Mouse (Mus musculus) liver, embryonic 16.5 days (tissue): Measurements from ENCODE around the gene Camkmt. TPM values are rescaled to one million over a fixed set of nuclear protein-coding genes. Genes with fewer than 3 reads are reported as not detected.

Experiments
- ATAC-seq: fragments of 200-750 bp; cut with Nextera tagmentation; 2 replicates; pipeline ENCODE4 v1.8.0; 2017; ENCODE audit warnings: low read depth, mild to moderate bottlenecking, moderate number of reproducible peaks, moderate library complexity
- H3K27ac ChIP-seq: fragments of 300-500 bp; sonication (generic); 2 replicates; pipeline ENCODE4 v1.5.1; 2014; ENCODE audit warnings: mild to moderate bottlenecking, low read length
- H3K27me3 ChIP-seq: fragments of 300-500 bp; sonication (generic); 2 replicates; pipeline ENCODE4 v1.6.1; 2014; ENCODE audit warnings: low read depth, low read length, mixed read lengths; ENCODE audit not compliant: control insufficient read depth, insufficient read depth
- H3K36me3 ChIP-seq: fragments of 300-500 bp; sonication (generic); 2 replicates; pipeline ENCODE4 v1.6.1; 2014; ENCODE audit warnings: mild to moderate bottlenecking; ENCODE audit not compliant: control insufficient read depth, insufficient read depth
- H3K4me1 ChIP-seq: fragments of 300-500 bp; sonication (generic); 2 replicates; pipeline ENCODE4 v1.6.1; 2014; ENCODE audit warnings: low read depth, low read length, mixed read lengths; ENCODE audit not compliant: control insufficient read depth
- H3K4me2 ChIP-seq: fragments of 300-500 bp; sonication (generic); 2 replicates; pipeline ENCODE4 v1.6.1; 2014; ENCODE audit warnings: low read depth, low read length, mixed read lengths
- H3K4me3 ChIP-seq: fragments of 300-500 bp; sonication (generic); 2 replicates; pipeline ENCODE4 v1.5.1; 2014; ENCODE audit warnings: low read depth, mild to moderate bottlenecking, low read length
- H3K9ac ChIP-seq: fragments of 300-500 bp; sonication (generic); 2 replicates; pipeline ENCODE4 v1.6.1; 2014; ENCODE audit warnings: low read depth, low read length
- H3K9me3 ChIP-seq: fragments of 300-500 bp; sonication (generic); replicated peaks from 2 replicates; pipeline ENCODE4 v1.6.1; 2016; ENCODE audit warnings: low read length; ENCODE audit not compliant: control insufficient read depth
- WGBS: fragments of 180-500 bp; shearing (Covaris S2); extraction: QIAGEN DNeasy Blood & Tissue Kit; methylation state at CpG from one replicate; pipeline ENCODE4 v1.1.7; 2014; ENCODE audit not compliant: insufficient replicate concordance; 5-methylcytosine and 5-hydroxymethylcytosine counted together
- polyA plus RNA-seq: library from polyadenylated mRNA; unstranded; fragments of >200 nt; fragmentation: Nextera tagmentation; extraction: Ambion mirVana; gene quantifications from 2 replicates; pipeline ENCODE4 v1.2.1, GENCODE M21; 2015

The Camkmt gene
- polyA plus RNA-seq, 1 experiment from 2014 or later: 2.7 TPM

- no peak overlapping the region for H3K9ac ChIP-seq
- H3K4me3 ChIP-seq: no peak overlapping the region
- WGBS: 35% methylated on average over 7 of the region's 7 CpGs
- no peaks in the 10 kb centered on the region; the same call in none of the 2 replicates for H3K36me3 ChIP-seq
- H3K27me3 ChIP-seq: no peaks in the 10 kb centered on the region
- H3K9me3 ChIP-seq: no peaks in the 10 kb centered on the region
- ATAC-seq: no peak
- H3K4me1 ChIP-seq: no peaks in the 10 kb centered on the region
- no peak overlapping the region for H3K4me2 ChIP-seq
- no peak overlapping the region for H3K27ac ChIP-seq
These were observed 26.8 kb upstream of the Camkmt start for GRCm38 (mm10) chr17:85063560-85063959.

GRCm38 (mm10) chr17:85067331-85067730, 23.0 kb upstream of the Camkmt start:
- no peak overlapping the region for H3K4me3 ChIP-seq
- no peak for ATAC-seq
- H3K36me3 ChIP-seq: peaks cover 3% of the 10 kb centered on the region
- H3K4me2 ChIP-seq: no peak overlapping the region
- H3K9ac ChIP-seq: no peak overlapping the region
- 85% methylated on average over 7 of the region's 7 CpGs for WGBS
- no peaks in the 10 kb centered on the region for H3K27me3 ChIP-seq
- no peaks in the 10 kb centered on the region for H3K4me1 ChIP-seq
- H3K9me3 ChIP-seq: no peaks in the 10 kb centered on the region
- no peak overlapping the region for H3K27ac ChIP-seq

- no peaks in the 10 kb centered on the region for H3K27me3 ChIP-seq
- no peak overlapping the region for H3K4me3 ChIP-seq
- H3K27ac ChIP-seq: no peak overlapping the region
- no peak overlapping the region for H3K4me2 ChIP-seq
- H3K36me3 ChIP-seq: peaks cover 3% of the 10 kb centered on the region
- H3K9ac ChIP-seq: no peak overlapping the region
- no peaks in the 10 kb centered on the region for H3K4me1 ChIP-seq
- H3K9me3 ChIP-seq: no peaks in the 10 kb centered on the region
- no peak for ATAC-seq
- WGBS: 66% methylated on average over 6 of the region's 6 CpGs
These were observed 19.7 kb upstream of the Camkmt start for GRCm38 (mm10) chr17:85070658-85071057.

- H3K27ac ChIP-seq: no peak overlapping the region
- no peak overlapping the region for H3K4me3 ChIP-seq
- H3K4me2 ChIP-seq: no peak overlapping the region
- H3K36me3 ChIP-seq: peaks cover 3% of the 10 kb centered on the region; the same call in 1 of the 2 replicates
- WGBS: 74% methylated on average over 8 of the region's 8 CpGs
- no peaks in the 10 kb centered on the region for H3K9me3 ChIP-seq
- no peak overlapping the region for H3K9ac ChIP-seq
- no peak for ATAC-seq
- no peaks in the 10 kb centered on the region for H3K4me1 ChIP-seq
- H3K27me3 ChIP-seq: no peaks in the 10 kb centered on the region
These were observed 19.1 kb upstream of the Camkmt start for GRCm38 (mm10) chr17:85071088-85071775.

DNA sequence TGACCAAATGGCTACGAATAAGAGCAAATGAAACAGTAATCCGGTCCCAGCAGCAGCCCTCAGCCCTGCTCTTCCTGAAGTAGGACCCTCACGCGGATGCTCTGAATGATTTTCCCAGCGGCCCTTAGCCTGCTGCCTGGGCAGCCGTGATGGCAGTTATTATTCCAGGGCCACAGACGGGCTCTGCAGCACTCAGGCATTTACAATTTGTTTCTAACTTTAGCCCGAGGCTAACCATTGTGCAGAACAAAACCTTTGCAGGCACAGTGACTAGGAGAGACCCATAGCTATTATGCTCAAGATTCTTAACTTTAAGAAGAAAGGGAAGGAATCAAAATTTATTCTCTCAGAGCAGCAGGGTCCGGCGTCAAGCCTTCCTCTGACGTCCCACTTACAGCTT, 18.0 kb upstream of the Camkmt start:
- Histone ChIP-seq H3K4me3 (no peak overlapping the region), H3K4me2 (no peak overlapping the region), H3K9ac (no peak overlapping the region), H3K9me3 (no peaks in the 10 kb centered on the region), H3K4me1 (no peaks in the 10 kb centered on the region), H3K27ac (no peak overlapping the region), H3K36me3 (peaks cover 3% of the 10 kb centered on the region; the same call in 1 of the 2 replicates), H3K27me3 (no peaks in the 10 kb centered on the region)
- 83% methylated on average over 11 of the region's 11 CpGs for WGBS
- no peak for ATAC-seq

- no peak for ATAC-seq
- H3K36me3 ChIP-seq: peaks cover 3% of the 10 kb centered on the region; the same call in 1 of the 2 replicates
These were observed 17.1 kb upstream of the Camkmt start for GRCm38 (mm10) chr17:85073214-85073613.

GRCm38 (mm10) chr17:85074083-85074482, 16.3 kb upstream of the Camkmt start:
- Histone ChIP-seq H3K36me3 (peaks cover 3% of the 10 kb centered on the region; the same call in 1 of the 2 replicates), H3K4me3 (no peak overlapping the region), H3K9ac (no peak overlapping the region), H3K27ac (no peak overlapping the region), H3K4me2 (no peak overlapping the region), H3K4me1 (no peaks in the 10 kb centered on the region), H3K27me3 (no peaks in the 10 kb centered on the region), H3K9me3 (no peaks in the 10 kb centered on the region)
- 77% methylated on average over 4 of the region's 4 CpGs for WGBS
- ATAC-seq: no peak

More at GRCm38 (mm10) chr17:85073214-85073613, 17.1 kb upstream of the Camkmt start:
- Histone ChIP-seq H3K9me3 (no peaks in the 10 kb centered on the region), H3K27ac (no peak overlapping the region), H3K4me1 (no peaks in the 10 kb centered on the region), H3K4me3 (no peak overlapping the region), H3K9ac (no peak overlapping the region), H3K27me3 (no peaks in the 10 kb centered on the region), H3K4me2 (no peak overlapping the region)
- 74% methylated on average over 7 of the region's 7 CpGs for WGBS

DNA sequence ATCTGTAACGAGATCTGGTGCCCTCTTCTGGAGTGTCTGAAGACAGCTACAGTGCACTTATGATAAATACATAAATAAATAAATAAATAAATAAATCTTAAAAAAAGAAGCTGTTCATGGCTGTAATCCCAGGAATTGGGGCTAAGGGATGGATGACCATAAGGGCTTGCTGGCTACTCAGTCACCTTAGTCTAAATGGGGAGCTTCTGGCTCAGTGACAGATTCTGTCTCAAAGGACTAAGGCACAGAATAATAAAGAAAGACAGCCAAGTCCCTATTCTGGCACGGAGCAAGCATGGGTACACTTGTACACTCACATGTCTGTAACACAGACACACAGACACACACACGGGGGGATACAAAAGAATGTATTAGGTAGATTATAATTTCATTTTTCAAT, 11.1 kb upstream of the Camkmt start:
- Histone ChIP-seq H3K9ac (no peak overlapping the region), H3K27ac (no peak overlapping the region), H3K9me3 (no peaks in the 10 kb centered on the region), H3K27me3 (no peaks in the 10 kb centered on the region), H3K36me3 (no peaks in the 10 kb centered on the region), H3K4me2 (no peak overlapping the region), H3K4me1 (no peaks in the 10 kb centered on the region), H3K4me3 (no peak overlapping the region)
- WGBS: 80% methylated on average over 3 of the region's 3 CpGs
- no peak for ATAC-seq

- no peak overlapping the region for H3K4me3 ChIP-seq
- H3K27me3 ChIP-seq: no peaks in the 10 kb centered on the region
- WGBS: 77% methylated on average over 11 of the region's 11 CpGs
- H3K27ac ChIP-seq: no peak overlapping the region
- no peaks in the 10 kb centered on the region for H3K4me1 ChIP-seq
- no peak for ATAC-seq
- H3K9ac ChIP-seq: no peak overlapping the region
- no peak overlapping the region for H3K4me2 ChIP-seq
- no peaks in the 10 kb centered on the region for H3K36me3 ChIP-seq
- no peaks in the 10 kb centered on the region for H3K9me3 ChIP-seq
These were observed 9.6 kb upstream of the Camkmt start for GRCm38 (mm10) chr17:85080781-85081180.
